Mouse (Mus musculus) limb, embryonic 13.5 days (tissue): ENCODE measurements around the gene Stradb. TPM values are rescaled to one million over a fixed set of nuclear protein-coding genes. Genes with fewer than 3 reads are reported as not detected.

ENCODE experiments used
- ATAC-seq: fragments of 200-750 bp; cut with Nextera tagmentation; 2 replicates; pipeline ENCODE4 v1.8.0; 2017; ENCODE audit warnings: low read depth, moderate number of reproducible peaks, moderate TSS enrichment; ENCODE audit not compliant: low FRiP score
- H3K27ac ChIP-seq: fragments of 300-500 bp; sonication (generic); 2 replicates; pipeline ENCODE4 v1.5.1; 2015; ENCODE audit warnings: inconsistent platforms, mild to moderate bottlenecking, moderate library complexity
- H3K27me3 ChIP-seq: fragments of 300-500 bp; sonication (generic); 2 replicates; pipeline ENCODE4 v1.6.1; 2015; ENCODE audit warnings: mild to moderate bottlenecking, inconsistent platforms
- H3K36me3 ChIP-seq: fragments of 300-500 bp; sonication (generic); 2 replicates; pipeline ENCODE4 v1.6.1; 2015; ENCODE audit warnings: inconsistent platforms, mild to moderate bottlenecking, moderate library complexity
- H3K4me1 ChIP-seq: fragments of 300-500 bp; sonication (generic); 2 replicates; pipeline ENCODE4 v1.6.1; 2015; ENCODE audit warnings: inconsistent platforms
- H3K4me2 ChIP-seq: fragments of 300-500 bp; sonication (generic); replicated peaks from 2 replicates; pipeline ENCODE4 v1.6.1; 2015; ENCODE audit warnings: inconsistent platforms, mild to moderate bottlenecking, moderate library complexity
- H3K4me3 ChIP-seq: fragments of 300-500 bp; sonication (generic); 2 replicates; pipeline ENCODE4 v1.5.1; 2015; ENCODE audit warnings: moderate library complexity, mild to moderate bottlenecking, inconsistent platforms
- H3K9ac ChIP-seq: fragments of 300-500 bp; sonication (generic); 2 replicates; pipeline ENCODE4 v1.6.1; 2015; ENCODE audit warnings: mild to moderate bottlenecking, inconsistent platforms
- H3K9me3 ChIP-seq: fragments of 300-500 bp; sonication (generic); 2 replicates; pipeline ENCODE4 v1.6.1; 2016; ENCODE audit warnings: inconsistent platforms
- WGBS: fragments of 180-500 bp; shearing (Covaris S2); methylation state at CpG from one replicate; pipeline ENCODE4 v1.1.7; 2015; 5-methylcytosine and 5-hydroxymethylcytosine counted together
- polyA plus RNA-seq: library from polyadenylated mRNA; unstranded; fragments of >200 nt; fragmentation: Nextera tagmentation; extraction: Ambion mirVana; gene quantifications from 2 replicates; pipeline ENCODE4 v1.2.1, GENCODE M21; 2015

The Stradb gene
- polyA plus RNA-seq, 1 experiment from 2014 or later = 27.3 TPM

- no peaks in the 10 kb centered on the region for H3K36me3 ChIP-seq
- no peaks in the 10 kb centered on the region for H3K9me3 ChIP-seq
- ATAC-seq = no peak
- no peak overlapping the region for H3K9ac ChIP-seq
- no peak overlapping the region for H3K4me2 ChIP-seq
- WGBS = 73% methylated on average over 5 of the region's 5 CpGs
- H3K27me3 ChIP-seq = no peaks in the 10 kb centered on the region
- no peak overlapping the region for H3K27ac ChIP-seq
- H3K4me1 ChIP-seq = peaks cover 24% of the 10 kb centered on the region
- no peak overlapping the region for H3K4me3 ChIP-seq
Observed at GRCm38 (mm10) chr1:58970054-58970453, 3.3 kb upstream of the Stradb start.

GRCm38 (mm10) chr1:58971097-58971496, 2.2 kb upstream of the Stradb start:
- no peak overlapping the region for H3K4me2 ChIP-seq
- no peak for ATAC-seq
- no peaks in the 10 kb centered on the region for H3K36me3 ChIP-seq
- H3K27ac ChIP-seq = no peak overlapping the region
- no peaks in the 10 kb centered on the region for H3K9me3 ChIP-seq
- no peak overlapping the region for H3K4me3 ChIP-seq
- peaks cover 25% of the 10 kb centered on the region for H3K4me1 ChIP-seq
- WGBS = 85% methylated on average over 6 of the region's 6 CpGs
- no peak overlapping the region for H3K9ac ChIP-seq
- no peaks in the 10 kb centered on the region for H3K27me3 ChIP-seq

- Histone ChIP-seq H3K4me2 (peak overlapping the region; percentile 78), H3K27ac (peak overlapping the region; percentile 52; the same call in 1 of the 2 replicates), H3K4me1 (peaks cover 25% of the 10 kb centered on the region), H3K27me3 (no peaks in the 10 kb centered on the region), H3K9ac (peak overlapping the region; percentile 91), H3K4me3 (peak overlapping the region; percentile 87), H3K9me3 (no peaks in the 10 kb centered on the region), H3K36me3 (no peaks in the 10 kb centered on the region)
- WGBS = under 1% methylated on average over 28 of the region's 28 CpGs
- ATAC-seq = peak; percentile 12; the same call in 1 of the 2 replicates
Observed at GRCm38 (mm10) chr1:58972851-58973365, 414 bp upstream of the Stradb start.

GRCm38 (mm10) chr1:58982276-58982675, 9.0 kb downstream of the Stradb start:
- no peak overlapping the region for H3K4me3 ChIP-seq
- no peak overlapping the region for H3K27ac ChIP-seq
- H3K9ac ChIP-seq = no peak overlapping the region
- WGBS = 91% methylated on average over 3 of the region's 3 CpGs
- peaks cover 40% of the 10 kb centered on the region for H3K36me3 ChIP-seq
- H3K4me2 ChIP-seq = no peak overlapping the region
- ATAC-seq = no peak
- H3K27me3 ChIP-seq = no peaks in the 10 kb centered on the region
- H3K4me1 ChIP-seq = no peaks in the 10 kb centered on the region
- H3K9me3 ChIP-seq = no peaks in the 10 kb centered on the region

- H3K9me3 ChIP-seq = no peaks in the 10 kb centered on the region
- H3K27me3 ChIP-seq = no peaks in the 10 kb centered on the region
- H3K4me1 ChIP-seq = no peaks in the 10 kb centered on the region
- no peak overlapping the region for H3K4me3 ChIP-seq
- no peak overlapping the region for H3K27ac ChIP-seq
- peaks cover 51% of the 10 kb centered on the region for H3K36me3 ChIP-seq
- H3K4me2 ChIP-seq = no peak overlapping the region
- WGBS = 83% methylated on average over 5 of the region's 5 CpGs
- no peak for ATAC-seq
- H3K9ac ChIP-seq = no peak overlapping the region
Observed at GRCm38 (mm10) chr1:58984586-58984985, 11.3 kb downstream of the Stradb start.

GRCm38 (mm10) chr1:58993144-58993543, 19.8 kb downstream of the Stradb start:
- H3K4me2 ChIP-seq = no peak overlapping the region
- no peaks in the 10 kb centered on the region for H3K27me3 ChIP-seq
- H3K9ac ChIP-seq = no peak overlapping the region
- no peaks in the 10 kb centered on the region for H3K9me3 ChIP-seq
- ATAC-seq = no peak
- WGBS = 78% methylated on average over 7 of the region's 7 CpGs
- H3K4me1 ChIP-seq = no peaks in the 10 kb centered on the region
- H3K36me3 ChIP-seq = peaks cover 36% of the 10 kb centered on the region
- no peak overlapping the region for H3K27ac ChIP-seq
- H3K4me3 ChIP-seq = no peak overlapping the region

- ATAC-seq = no peak
- peaks cover 33% of the 10 kb centered on the region for H3K36me3 ChIP-seq
- H3K27ac ChIP-seq = no peak overlapping the region
- H3K9ac ChIP-seq = no peak overlapping the region
- 35% methylated on average over 1 of the region's 1 CpGs for WGBS
- no peak overlapping the region for H3K4me2 ChIP-seq
- no peaks in the 10 kb centered on the region for H3K9me3 ChIP-seq
- H3K27me3 ChIP-seq = no peaks in the 10 kb centered on the region
- no peak overlapping the region for H3K4me3 ChIP-seq
- H3K4me1 ChIP-seq = no peaks in the 10 kb centered on the region
Observed at GRCm38 (mm10) chr1:58993723-58994122, 20.4 kb downstream of the Stradb start.

GRCm38 (mm10) chr1:58995313-58995712, 22.0 kb downstream of the Stradb start:
- H3K27me3 ChIP-seq = no peaks in the 10 kb centered on the region
- no peak overlapping the region for H3K9ac ChIP-seq
- H3K9me3 ChIP-seq = no peaks in the 10 kb centered on the region
- H3K4me1 ChIP-seq = no peaks in the 10 kb centered on the region
- H3K4me3 ChIP-seq = no peak overlapping the region
- H3K27ac ChIP-seq = no peak overlapping the region
- H3K4me2 ChIP-seq = no peak overlapping the region
- 90% methylated on average over 5 of the region's 5 CpGs for WGBS
- no peak for ATAC-seq
- peaks cover 30% of the 10 kb centered on the region for H3K36me3 ChIP-seq

- Histone ChIP-seq H3K36me3 (no peaks in the 10 kb centered on the region), H3K9me3 (no peaks in the 10 kb centered on the region), H3K4me1 (no peaks in the 10 kb centered on the region), H3K4me2 (no peak overlapping the region), H3K4me3 (no peak overlapping the region), H3K9ac (no peak overlapping the region), H3K27ac (no peak overlapping the region), H3K27me3 (no peaks in the 10 kb centered on the region)
- no peak for ATAC-seq
- 41% methylated on average over 4 of the region's 4 CpGs for WGBS
Observed at GRCm38 (mm10) chr1:59009250-59009649, 35.9 kb downstream of the Stradb start.

- Histone ChIP-seq H3K9ac (no peak overlapping the region), H3K4me3 (no peak overlapping the region), H3K27ac (no peak overlapping the region), H3K4me2 (no peak overlapping the region), H3K27me3 (no peaks in the 10 kb centered on the region), H3K36me3 (no peaks in the 10 kb centered on the region), H3K4me1 (peaks cover 4% of the 10 kb centered on the region; the same call in 1 of the 2 replicates), H3K9me3 (no peaks in the 10 kb centered on the region)
- WGBS = 45% methylated on average over 3 of the region's 3 CpGs
- no peak for ATAC-seq
Observed at GRCm38 (mm10) chr1:59021556-59021955, 48.2 kb downstream of the Stradb start.

- 0 out of 2 replicates have a peak, but pooled peaks have one; percentile 8 for ATAC-seq
- Histone ChIP-seq H3K4me2 (no peak overlapping the region), H3K27ac (no peak overlapping the region), H3K36me3 (no peaks in the 10 kb centered on the region), H3K27me3 (no peaks in the 10 kb centered on the region), H3K4me1 (no peaks in the 10 kb centered on the region), H3K9me3 (no peaks in the 10 kb centered on the region), H3K4me3 (no peak overlapping the region), H3K9ac (no peak overlapping the region)
- 60% methylated on average over 5 of the region's 5 CpGs for WGBS
Observed at GRCm38 (mm10) chr1:59037723-59038122, 64.4 kb downstream of the Stradb start.
